Mouse (Mus musculus) spleen, adult 2 months (tissue): ENCODE measurements around the gene Efna3.

ENCODE experiments used
- CTCF ChIP-seq: fragments of 200-500 bp; IDR thresholded peaks from 2 replicates; pipeline ENCODE4 v1.5.1; 2011; ENCODE audit warnings: mild to moderate bottlenecking, inconsistent platforms; ENCODE audit not compliant: insufficient read depth, insufficient read length, insufficient replicate concordance; ENCODE audit errors: extremely low read depth
- POLR2A ChIP-seq: fragments of 200-500 bp; IDR thresholded peaks from 2 replicates; pipeline ENCODE4 v1.6.1; 2011; ENCODE audit warnings: low read depth, low read length, inconsistent platforms

DNA sequence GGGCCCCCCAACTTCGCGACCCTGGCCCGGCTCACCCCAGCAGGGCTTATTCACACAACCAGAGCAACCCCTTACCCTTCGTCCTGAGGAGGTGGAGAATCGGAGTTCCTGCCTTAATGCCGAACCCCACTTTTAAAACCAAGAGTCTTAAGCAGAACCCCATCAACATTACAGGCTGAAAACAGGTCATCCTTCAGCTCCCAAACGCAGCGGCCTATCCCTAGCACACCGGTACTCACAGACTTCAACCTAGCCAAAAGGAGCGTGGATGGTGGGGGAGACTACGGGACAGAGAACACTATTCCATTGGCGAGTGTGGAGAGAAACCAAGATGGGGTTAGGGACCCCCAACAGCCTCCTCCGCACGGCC is 649 bp downstream of the Efna3 start:
- no peak for TF ChIP-seq CTCF
- TF ChIP-seq POLR2A = no peak
